Mouse (Mus musculus) B cell, adult 62 days (primary cell): ENCODE results near the gene Spert. TPM values are rescaled to one million over a fixed set of nuclear protein-coding genes. Genes with fewer than 3 reads are reported as not detected.

Experiments used
- total RNA-seq: library from RNA; stranded (reverse); gene quantifications from 4 replicates; pipeline ENCODE4 v1.2.4, GENCODE M21; 2023

Gene Spert
- not detected in 4 replicates for total RNA-seq

DNA sequence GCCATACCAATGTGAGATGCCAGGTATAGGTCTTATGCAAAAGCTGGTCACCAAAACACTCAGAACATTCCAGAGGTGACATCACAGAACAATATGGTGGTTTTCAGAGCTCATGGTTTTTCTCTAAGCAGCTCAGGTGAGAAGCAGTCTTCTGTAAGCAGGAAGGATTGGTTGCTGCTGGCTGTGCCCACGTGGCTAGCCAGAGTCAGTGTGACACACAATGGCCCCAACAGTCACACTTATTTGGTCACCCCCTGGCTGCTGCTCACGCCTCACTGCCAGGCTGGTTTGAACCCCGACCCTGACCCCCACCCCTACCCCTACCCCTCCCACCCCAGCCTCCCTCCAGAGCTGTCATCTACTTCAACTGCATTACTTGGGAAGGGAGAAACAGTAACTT is at the start of gene Spert:
Gene Spert (minus strand): TSS at position 139 of the 400 bp plus-strand sequence.

DNA sequence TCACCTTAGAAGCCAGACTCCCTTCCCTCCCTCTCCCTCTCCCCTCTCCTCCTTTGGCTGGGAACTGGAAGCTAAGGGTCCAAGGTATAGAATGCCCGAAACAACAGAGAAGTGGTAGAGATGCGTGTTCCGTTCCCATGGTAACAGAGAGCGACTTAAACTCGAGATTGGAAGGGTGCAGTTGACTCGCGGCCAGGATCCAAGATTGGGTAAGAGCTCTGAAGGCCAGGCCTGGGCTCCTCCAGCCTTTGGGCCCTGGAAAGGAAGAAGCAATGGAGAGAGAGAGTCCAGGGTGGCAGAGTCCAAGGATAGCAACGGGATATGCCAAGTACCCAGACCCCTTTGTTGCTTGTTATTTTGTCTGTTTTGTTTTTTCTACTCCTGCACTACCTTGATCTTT is 49.2 kb upstream of the Spert start, which contains the start of gene Erich6b:
Gene Erich6b (plus strand): TSS at position 180 of the 400 bp plus-strand sequence.

Other genes starting within 250 kb of the Spert start
- gene Siah3, start 137.1 kb downstream of the Spert start, total RNA-seq: not detected in 4 replicates
- not detected in 4 replicates for gene Erich6b, start 49.1 kb upstream of the Spert start, total RNA-seq
- gene Cog3, start 161.4 kb upstream of the Spert start, total RNA-seq: 33.6 to 36.2 TPM (median 35.1 TPM) in 4 replicates
- 28.1 to 37.1 TPM (median 33.5 TPM) in 4 replicates for gene Slc25a30, start 193.9 kb upstream of the Spert start, total RNA-seq